Mouse (Mus musculus) MEL (cell line): Measurements from ENCODE around the gene Pum1. TPM values are rescaled to one million over a fixed set of nuclear protein-coding genes. Genes with fewer than 3 reads are reported as not detected.

ENCODE experiments used
- DNase-seq: peaks from one replicate; pipeline ENCODE4 v3.0.0; 2011; ENCODE audit warnings: low read depth, low spot score
- H3K27ac ChIP-seq: 2 replicates; pipeline ENCODE4 v1.5.1; 2012; ENCODE audit warnings: low read depth, mild to moderate bottlenecking, control low read depth, low read length, moderate library complexity; ENCODE audit not compliant: control insufficient read depth
- H3K27me3 ChIP-seq, 2 experiments: fragments of 150-350 bp in 1 of 2; sonication (generic) in 1 of 2; 2 replicates each; pipeline ENCODE4 v1.6.1; 2012; ENCODE audit warnings: low read length in 2 of 2, mild to moderate bottlenecking in 2 of 2, improper control_type of control experiment in 1 of 2, moderate library complexity in 1 of 2; ENCODE audit not compliant: insufficient read depth in 2 of 2, control insufficient read depth in 1 of 2
- H3K36me3 ChIP-seq, 2 experiments: 2 replicates each; pipeline ENCODE4 v1.6.1; 2012 to 2014; ENCODE audit warnings: low read length in 2 of 2, improper control_type of control experiment in 1 of 2, inconsistent platforms in 1 of 2, mild to moderate bottlenecking in 1 of 2; ENCODE audit not compliant: insufficient read depth in 2 of 2, control insufficient read depth in 1 of 2
- H3K4me1 ChIP-seq, 2 experiments: fragments of 150-350 bp in 1 of 2; sonication (generic) in 1 of 2; 2 replicates each; pipeline ENCODE4 v1.6.1; 2012; ENCODE audit warnings: low read length in 2 of 2, improper control_type of control experiment in 1 of 2, mild to moderate bottlenecking in 1 of 2; ENCODE audit not compliant: insufficient read depth in 2 of 2, control insufficient read depth in 1 of 2
- H3K4me3 ChIP-seq, 2 experiments: fragments of 150-350 bp in 1 of 2; sonication (generic) in 1 of 2; 2 replicates each; pipeline ENCODE4 v1.5.1; 2012; ENCODE audit warnings: low read depth in 2 of 2, low read length in 2 of 2, mild to moderate bottlenecking in 2 of 2, moderate library complexity in 2 of 2, control low read depth in 1 of 2, improper control_type of control experiment in 1 of 2; ENCODE audit not compliant: control insufficient read depth in 1 of 2, insufficient read depth in 1 of 2
- H3K79me2 ChIP-seq: 2 replicates; pipeline ENCODE4 v1.6.1; 2012; ENCODE audit warnings: mild to moderate bottlenecking, low read length, moderate library complexity; ENCODE audit not compliant: control insufficient read depth, poor library complexity, insufficient read depth
- H3K9ac ChIP-seq: 2 replicates; pipeline ENCODE4 v1.6.1; 2012; ENCODE audit warnings: low read depth, mild to moderate bottlenecking, control low read depth, low read length, moderate library complexity; ENCODE audit not compliant: control insufficient read depth, poor library complexity, severe bottlenecking
- H3K9me3 ChIP-seq: fragments of 150-350 bp; sonication (generic); replicated peaks from 2 replicates; pipeline ENCODE4 v1.6.1; 2012; ENCODE audit warnings: mild to moderate bottlenecking, low read length, improper control_type of control experiment, moderate library complexity; ENCODE audit not compliant: insufficient read depth
- ETS1 ChIP-seq: IDR thresholded peaks from 2 replicates; pipeline ENCODE4 v1.6.1; 2012; ENCODE audit warnings: low read depth, mild to moderate bottlenecking, inconsistent platforms, low read length, improper control_type of control experiment, moderate library complexity
- JUND ChIP-seq: IDR thresholded peaks from 2 replicates; pipeline ENCODE4 v1.6.1; 2011; ENCODE audit warnings: low read depth, mild to moderate bottlenecking, improper control_type of control experiment, low read length
- MEF2A ChIP-seq: IDR thresholded peaks from 2 replicates; pipeline ENCODE4 v1.6.1; 2014; ENCODE audit warnings: low read depth, mild to moderate bottlenecking, inconsistent platforms, low read length, improper control_type of control experiment; ENCODE audit not compliant: poor library complexity, insufficient replicate concordance, severe bottlenecking; ENCODE audit errors: extremely low read depth
- MXI1 ChIP-seq: IDR thresholded peaks from 2 replicates; pipeline ENCODE4 v1.6.1; 2011; ENCODE audit warnings: mild to moderate bottlenecking, low read depth, low read length, improper control_type of control experiment
- MYB ChIP-seq: IDR thresholded peaks from 2 replicates; pipeline ENCODE4 v1.6.1; 2011; ENCODE audit warnings: mild to moderate bottlenecking, low read depth, low read length, improper control_type of control experiment
- MYC ChIP-seq: IDR thresholded peaks from 2 replicates; pipeline ENCODE4 v1.6.1; 2011; ENCODE audit warnings: low read depth, mild to moderate bottlenecking, low read length, improper control_type of control experiment, moderate library complexity
- RCOR1 ChIP-seq: IDR thresholded peaks from 2 replicates; pipeline ENCODE4 v1.6.1; 2012; ENCODE audit warnings: low read depth, mild to moderate bottlenecking, inconsistent platforms, low read length, improper control_type of control experiment
- TAL1 ChIP-seq: IDR thresholded peaks from 2 replicates; pipeline ENCODE4 v1.6.1; 2012; ENCODE audit warnings: mild to moderate bottlenecking, inconsistent platforms, low read length, moderate library complexity, mixed read lengths
- TCF12 ChIP-seq: IDR thresholded peaks from 2 replicates; pipeline ENCODE4 v1.6.1; 2014; ENCODE audit warnings: low read depth, mild to moderate bottlenecking, inconsistent platforms, low read length, improper control_type of control experiment, moderate library complexity
- ZKSCAN1 ChIP-seq: IDR thresholded peaks from 2 replicates; pipeline ENCODE4 v1.6.1; 2012; ENCODE audit warnings: low read depth, mild to moderate bottlenecking, inconsistent platforms, low read length, improper control_type of control experiment, moderate library complexity
- ZNF384 ChIP-seq: IDR thresholded peaks from 2 replicates; pipeline ENCODE4 v1.6.1; 2012; ENCODE audit warnings: low read depth, mild to moderate bottlenecking, inconsistent platforms, low read length, improper control_type of control experiment
- polyA plus RNA-seq, 2 experiments: library from polyadenylated mRNA; stranded (reverse) in 1 of 2; unstranded in 1 of 2; fragments of >175 nt in 1 of 2; fragments of >200 nt in 1 of 2; gene quantifications; 2 replicates each; pipeline versions ENCODE4 v1.2.1 to v1.2.4; 2012; ENCODE audit warnings: low replicate concordance in 2 of 2, low read depth in 1 of 2; ENCODE audit not compliant: insufficient read length in 2 of 2, insufficient read depth in 1 of 2, missing spikeins in 1 of 2
- total RNA-seq: library from RNA; depleted of rRNA; stranded (reverse); fragments of 300-350 nt; gene quantifications from 2 replicates; pipeline ENCODE4 v1.2.3, GENCODE M21; 2012

Gene Pum1
- total and polyA plus RNA-seq, 3 experiments: 31.9 to 46.2 (median 36.1) TPM

DNA sequence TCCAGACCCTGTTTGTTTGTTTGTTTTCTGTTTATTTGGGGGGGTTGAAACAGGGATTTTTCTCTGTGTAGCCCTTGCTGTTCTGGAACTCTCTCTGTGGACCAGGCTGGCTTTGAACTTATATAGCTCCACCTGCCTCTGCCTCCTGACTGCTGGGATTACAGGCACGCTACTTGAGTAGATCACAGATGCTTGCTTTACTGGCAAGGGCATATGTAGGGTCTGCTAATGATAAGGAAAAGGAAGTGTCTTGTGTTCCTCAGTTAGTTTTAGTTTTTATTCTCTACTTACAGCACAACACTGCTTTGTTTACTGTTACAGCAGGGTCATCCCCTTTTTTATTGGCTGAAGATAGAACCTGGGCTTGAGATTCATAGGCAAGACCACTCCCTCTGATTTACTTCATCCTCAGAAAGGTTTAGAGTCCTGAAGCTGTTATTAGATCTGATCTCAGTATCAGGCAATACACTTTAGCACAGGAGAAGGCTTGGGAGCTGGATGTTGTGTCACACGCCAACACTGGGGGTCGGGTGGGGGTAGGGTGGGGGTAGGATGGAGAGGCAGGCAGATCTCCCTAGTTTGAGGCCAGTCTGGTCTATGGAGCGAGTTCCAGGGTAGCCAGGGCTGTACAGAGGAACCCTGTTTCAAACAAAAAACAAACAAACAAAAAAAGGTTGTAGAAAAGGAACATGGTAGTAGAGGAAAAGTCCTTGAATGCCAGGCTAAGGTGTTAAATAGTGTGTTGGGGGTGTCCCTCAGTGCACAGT is 8.1 kb downstream of the Pum1 start:
- H3K9ac ChIP-seq: no peak overlapping the region
- peaks cover 13 to 17% of the 10 kb centered on the region in 2 experiments for H3K4me1 ChIP-seq
- peaks cover 86% of the 10 kb centered on the region for H3K79me2 ChIP-seq
- H3K4me3 ChIP-seq: no peak overlapping the region
- TF ChIP-seq MXI1 (no peak), MYC (no peak), TAL1 (peak; percentile 57)
- no peaks in the 10 kb centered on the region for H3K9me3 ChIP-seq
- peaks cover 46 to 56% of the 10 kb centered on the region in 2 experiments for H3K36me3 ChIP-seq
- H3K27me3 ChIP-seq: no peaks in the 10 kb centered on the region
- DNase-seq: peak; percentile 53
- no peak overlapping the region for H3K27ac ChIP-seq

DNA sequence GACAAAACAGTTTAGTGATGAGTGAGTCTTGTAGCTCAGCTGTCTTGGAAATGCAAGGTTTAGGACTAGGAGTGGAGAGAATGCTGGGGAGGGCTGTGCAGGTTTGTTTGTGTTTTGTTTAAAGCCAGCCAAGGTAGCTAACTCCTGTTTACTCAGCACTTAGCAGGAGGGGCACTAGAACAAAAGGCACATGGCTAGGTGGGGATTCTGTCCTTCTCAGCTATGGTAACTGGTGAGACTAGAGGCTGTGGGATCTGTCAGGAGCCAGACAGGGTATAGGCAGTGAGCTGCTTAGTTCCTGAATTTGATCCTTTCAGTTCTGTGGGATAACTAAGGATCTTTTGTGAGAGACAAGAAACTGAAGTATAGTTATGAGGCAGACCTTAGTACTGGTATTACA is 9.0 kb downstream of the Pum1 start:
- no peak overlapping the region for H3K4me3 ChIP-seq
- no peak for TF ChIP-seq ZNF384
- no peak for TF ChIP-seq ETS1
- TF ChIP-seq RCOR1: no peak
- TF ChIP-seq JUND: no peak
- TF ChIP-seq MYB: no peak
- TF ChIP-seq MEF2A: no peak
- TF ChIP-seq TAL1: no peak
- TF ChIP-seq, all 39 proteins: peak for 0
- Histone ChIP-seq H3K27me3 (no peaks in the 10 kb centered on the region), H3K4me1 (peaks cover 9 to 17% of the 10 kb centered on the region in 2 experiments), H3K9me3 (no peaks in the 10 kb centered on the region), H3K9ac (no peak overlapping the region), H3K27ac (no peak overlapping the region), H3K79me2 (peaks cover 87% of the 10 kb centered on the region), H3K36me3 (peaks cover 50 to 58% of the 10 kb centered on the region in 2 experiments)
- no peak for DNase-seq

- Histone ChIP-seq H3K79me2 (peaks cover 87% of the 10 kb centered on the region), H3K9me3 (no peaks in the 10 kb centered on the region), H3K27ac (no peak overlapping the region), H3K4me1 (0 out of 4 replicates have a peak, but pooled peaks cover 0 to 5% of the 10 kb centered on the region in 2 experiments), H3K4me3 (no peak overlapping the region), H3K27me3 (no peaks in the 10 kb centered on the region), H3K9ac (no peak overlapping the region), H3K36me3 (peaks cover 21 to 64% of the 10 kb centered on the region in 2 experiments)
- no peak for DNase-seq
- TF ChIP-seq RCOR1 (peak; percentile 48; the same call in 1 of the 2 replicates), TCF12 (0 out of 2 replicates have a peak, but pooled peaks have one; percentile 46), ZKSCAN1 (no peak)
Measured at GRCm38 (mm10) chr4:130676746-130677145, 13.6 kb downstream of the Pum1 start.
